Mouse (Mus musculus): ENCODE measurements around the gene Setd3.

DNA sequence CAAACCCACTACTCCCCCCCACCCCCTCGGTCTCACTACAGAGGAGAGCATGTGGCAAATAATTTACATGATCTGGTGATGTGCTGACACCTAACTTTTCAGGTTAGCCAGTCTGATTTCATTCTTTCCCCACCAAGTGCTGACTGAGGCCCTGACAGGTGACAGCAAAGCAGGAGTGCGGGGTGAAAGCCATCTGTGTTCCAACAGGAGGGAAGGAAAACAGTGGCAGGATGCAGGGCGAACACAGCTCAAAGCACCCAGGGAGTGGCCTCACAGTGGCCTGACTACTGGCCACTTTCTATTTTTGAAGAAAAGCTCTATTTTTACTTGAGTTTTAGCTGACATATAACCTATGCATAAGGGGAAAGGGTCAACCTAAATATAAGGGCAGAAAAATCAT is 15.4 kb downstream of the Setd3 start:
- TF ChIP-seq EP300 (optimal IDR thresholded peaks at IDR 0.05) (no peak), CTCF (IDR thresholded peaks at IDR 0.05; ENCODE audit: low read depth) (no peak)

Measured in stomach, postnatal 0 days (tissue).